Mouse (Mus musculus): ENCODE data around the gene Sec14l3.
"Not testable (repeated sequence)": the region's sequence is repeated elsewhere in the genome, so short reads cannot be mapped to it uniquely, and the experiment has no call there.

Gene Sec14l3

DNA sequence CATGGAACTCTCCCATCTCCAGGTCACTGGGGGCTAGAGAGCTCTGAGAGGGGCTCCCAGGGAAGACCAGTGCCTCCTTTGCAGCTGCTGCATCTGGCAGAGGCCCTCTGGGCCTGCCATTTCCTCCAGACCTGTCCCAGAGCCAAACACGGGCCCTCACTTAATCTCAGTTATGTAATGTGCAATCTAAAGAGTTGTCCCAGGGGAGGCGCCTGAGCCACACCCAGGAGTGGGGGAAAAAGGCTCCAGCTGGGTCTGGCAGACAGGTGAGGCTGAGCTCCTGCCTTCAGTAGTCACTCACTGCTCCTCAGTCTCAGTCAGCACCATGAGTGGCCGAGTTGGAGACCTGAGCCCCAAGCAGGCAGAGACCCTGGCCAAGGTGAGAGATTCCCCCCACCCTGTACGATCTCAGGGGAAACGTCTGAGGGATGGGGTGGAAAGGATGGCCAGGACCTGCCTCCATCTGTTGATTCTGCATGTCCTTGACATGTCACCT lies at the start of gene Sec14l3:
Gene Sec14l3 (plus strand): TSS at position 215 of the 496 bp plus-strand sequence.
- DNase-seq (ENCODE audit: low read depth, low spot score) = no peak

DNA sequence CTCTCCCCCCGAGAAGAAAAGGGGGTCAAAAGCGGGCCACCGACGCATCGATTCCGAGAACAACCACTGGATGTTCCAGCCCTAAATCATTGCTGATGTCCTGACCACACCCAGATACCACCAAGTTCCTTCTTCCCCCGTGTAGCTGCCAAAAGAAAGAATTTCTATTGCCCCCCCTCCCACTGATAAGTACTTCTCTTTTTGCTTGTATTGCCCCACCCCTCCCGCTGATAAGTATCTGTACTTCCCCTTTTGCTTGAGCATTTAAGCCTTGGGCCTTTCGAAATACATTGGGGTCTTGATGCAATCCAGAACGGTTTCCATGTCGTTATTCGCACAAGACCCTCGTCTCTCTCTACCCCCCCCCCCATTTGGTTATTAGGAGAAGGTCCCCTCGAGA lies 48.8 kb upstream of the Sec14l3 start:
- not testable (repeated sequence) for DNase-seq (ENCODE audit: low read depth, low spot score)

DNA sequence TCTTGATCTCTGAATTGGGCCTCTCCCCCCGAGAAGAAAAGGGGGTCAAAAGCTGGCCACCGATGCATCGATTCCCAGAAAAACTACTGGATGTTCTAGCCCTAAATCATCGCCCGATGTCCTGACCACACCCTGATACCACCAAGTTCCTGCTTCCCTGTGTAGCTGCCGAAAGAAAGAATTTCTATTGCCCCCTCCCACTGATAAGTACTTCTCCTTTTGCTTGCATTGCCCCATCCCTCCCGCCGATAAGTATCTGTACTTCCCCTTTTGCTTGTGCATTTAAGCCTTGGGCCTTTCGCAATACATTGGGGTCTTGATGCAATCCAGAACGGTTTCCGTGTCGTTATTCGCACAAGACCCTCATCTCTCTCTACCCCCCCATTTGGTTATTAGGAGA lies 42.5 kb upstream of the Sec14l3 start:
- not testable (repeated sequence) for DNase-seq (ENCODE audit: low read depth, low spot score)

DNA sequence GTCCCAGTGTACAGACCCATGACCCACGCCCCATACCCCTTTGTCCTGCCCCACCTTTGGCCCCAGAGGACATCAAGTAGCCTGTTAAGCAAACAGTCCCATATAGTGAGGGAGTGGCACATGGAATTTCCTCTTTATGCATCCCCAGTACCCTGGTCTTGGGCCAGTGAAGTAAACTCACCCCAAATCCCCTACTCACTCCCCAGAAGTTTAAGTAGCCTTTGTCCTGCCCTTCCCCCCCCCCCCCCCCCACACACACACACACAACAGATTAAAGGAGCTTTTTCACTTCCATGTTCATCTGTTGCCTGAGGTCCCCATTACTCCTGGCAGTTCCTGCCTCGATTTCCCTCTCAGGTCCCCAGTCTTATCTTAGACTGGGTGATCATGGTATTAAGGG lies 41.3 kb upstream of the Sec14l3 start:
- no peak for DNase-seq (ENCODE audit: low read depth, low spot score)

DNA sequence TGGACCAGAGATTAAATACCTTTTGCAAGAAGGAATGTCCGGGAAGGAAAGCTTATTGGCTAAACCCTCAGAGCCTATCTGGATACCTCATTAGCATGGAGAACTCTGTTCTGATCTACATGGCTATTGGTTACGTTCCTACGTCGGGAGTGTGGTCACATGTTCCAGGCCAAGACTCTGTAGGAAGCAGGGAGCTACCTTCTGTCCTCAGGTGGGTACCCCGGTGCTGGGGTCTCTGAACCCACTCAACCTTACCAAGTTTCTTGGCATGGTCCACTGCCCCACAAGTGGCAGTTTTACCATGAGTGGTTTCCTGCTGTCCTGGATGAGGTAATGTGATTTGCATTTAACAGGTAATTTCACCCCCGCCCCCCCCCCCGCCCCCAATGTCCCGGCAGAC lies 37.6 kb upstream of the Sec14l3 start:
- DNase-seq (ENCODE audit: low read depth, low spot score) = no peak

DNA sequence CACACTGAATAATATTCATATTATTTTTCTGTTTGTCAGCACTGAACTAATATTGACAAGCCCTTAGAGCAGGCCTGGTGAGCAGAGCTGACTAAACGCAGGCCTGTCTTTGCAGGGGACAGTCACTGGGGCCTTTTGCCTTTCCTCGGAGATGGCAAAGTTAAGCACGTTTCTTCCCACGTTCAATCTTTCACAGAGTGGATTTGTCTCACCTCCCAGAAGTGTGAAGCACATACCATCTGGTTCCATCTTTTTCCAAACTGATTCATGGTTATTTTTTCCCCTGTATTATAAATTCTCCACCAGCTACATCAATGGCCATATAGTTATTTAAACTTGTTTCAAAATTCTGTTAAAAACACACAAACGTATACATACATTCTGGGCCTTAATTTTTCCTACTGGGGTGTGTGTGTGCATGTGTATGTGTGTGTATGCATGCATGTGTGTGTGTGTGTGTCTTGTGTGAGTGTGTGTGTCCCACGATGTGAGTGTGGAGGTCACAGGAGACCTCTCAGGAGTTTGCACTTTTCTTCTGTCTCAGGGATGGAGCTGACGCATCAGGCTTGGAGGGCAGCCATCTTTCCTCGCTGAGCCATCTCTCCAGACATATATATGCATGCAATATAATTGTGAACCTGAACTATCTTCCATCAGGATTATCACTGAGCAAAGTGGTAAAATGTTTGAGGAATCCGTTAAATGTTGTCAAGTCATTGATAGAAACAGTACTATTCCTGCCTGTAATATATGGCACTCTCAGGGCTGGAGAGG lies 36.9 kb upstream of the Sec14l3 start:
- DNase-seq (ENCODE audit: low read depth, low spot score) = no peak

DNA sequence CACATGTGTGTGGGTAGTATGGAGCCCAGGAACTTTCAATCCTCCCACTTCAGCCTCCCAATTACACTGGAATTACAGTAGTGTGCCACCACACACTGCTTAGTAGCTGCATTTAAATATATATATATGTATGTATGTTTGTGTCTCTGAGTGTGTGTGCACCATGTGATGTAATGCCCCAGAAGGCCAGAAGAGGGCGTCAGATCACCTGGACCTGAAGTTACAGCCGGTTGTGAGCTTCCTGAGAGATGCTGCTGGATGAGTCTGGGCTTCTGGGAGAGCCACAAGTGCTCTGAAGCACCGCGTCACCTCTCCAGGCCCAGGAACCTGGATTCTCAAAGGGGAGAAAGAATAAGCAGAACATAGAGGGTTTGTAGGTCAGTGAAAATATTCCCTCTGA lies 35.3 kb upstream of the Sec14l3 start:
- no peak for DNase-seq (ENCODE audit: low read depth, low spot score)

DNA sequence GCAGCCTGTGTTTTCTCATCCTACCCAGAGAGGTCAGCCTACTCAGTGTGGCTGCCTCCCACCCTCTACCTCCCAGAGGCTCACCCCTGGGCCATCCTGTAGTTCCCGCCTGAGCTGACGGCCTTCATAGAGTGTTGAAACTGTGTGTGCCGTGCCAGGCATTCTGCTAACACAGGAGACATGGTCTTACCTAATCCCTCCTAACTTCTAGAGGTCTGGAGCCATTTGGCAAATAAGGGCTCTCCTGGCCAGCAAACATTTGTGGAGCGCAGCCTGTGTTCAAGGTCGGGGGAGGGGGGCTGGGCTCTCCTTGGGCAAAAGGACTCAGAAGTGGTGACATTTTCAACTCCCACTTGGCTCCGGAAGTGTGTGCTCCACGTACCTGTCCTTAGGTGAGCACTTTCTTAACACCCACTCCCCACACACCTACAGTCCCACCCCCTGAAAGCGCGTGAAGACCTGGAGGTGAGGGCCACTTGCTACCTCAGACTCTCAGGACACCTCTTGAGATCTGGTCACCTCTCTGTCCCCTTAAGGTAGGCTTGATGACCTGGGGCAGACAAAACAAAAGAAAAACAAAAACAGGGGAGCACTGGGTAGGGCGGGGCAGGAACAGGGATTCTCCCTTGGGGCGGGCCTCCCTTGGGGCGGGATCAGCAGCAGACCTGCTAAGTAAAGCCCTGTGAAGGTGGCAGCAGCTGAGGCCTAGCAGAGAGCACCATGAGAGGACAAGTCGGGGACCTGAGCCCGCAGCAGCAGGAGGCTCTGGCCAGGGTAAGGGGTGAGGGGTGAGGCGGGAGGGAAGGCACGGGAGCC lies 33.3 kb upstream of the Sec14l3 start, which contains the start of gene Sec14l4:
Gene Sec14l4 (plus strand): TSS at position 337 of the 816 bp plus-strand sequence.
- DNase-seq (ENCODE audit: low read depth, low spot score) = no peak

DNA sequence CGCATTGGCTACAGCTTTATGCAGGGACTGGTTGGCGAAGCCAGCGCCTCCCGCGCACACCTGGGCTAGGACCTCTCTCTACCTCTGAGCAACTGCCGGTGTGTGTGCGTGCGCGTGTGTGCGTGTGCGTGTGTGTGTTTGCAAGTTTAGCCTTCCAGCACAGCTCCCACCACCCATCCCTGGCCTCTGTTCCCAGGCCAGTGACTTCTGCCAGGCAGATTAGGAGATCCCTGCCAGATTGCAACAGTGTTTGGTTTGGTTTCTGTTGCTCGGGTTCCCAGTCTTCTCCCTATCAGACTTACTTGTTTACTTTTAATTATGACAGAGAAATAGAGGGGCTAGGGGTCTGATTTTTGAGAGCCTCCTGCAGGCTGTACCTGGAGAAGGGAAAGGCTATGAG lies 32.7 kb upstream of the Sec14l3 start:
- no peak for DNase-seq (ENCODE audit: low read depth, low spot score)

DNA sequence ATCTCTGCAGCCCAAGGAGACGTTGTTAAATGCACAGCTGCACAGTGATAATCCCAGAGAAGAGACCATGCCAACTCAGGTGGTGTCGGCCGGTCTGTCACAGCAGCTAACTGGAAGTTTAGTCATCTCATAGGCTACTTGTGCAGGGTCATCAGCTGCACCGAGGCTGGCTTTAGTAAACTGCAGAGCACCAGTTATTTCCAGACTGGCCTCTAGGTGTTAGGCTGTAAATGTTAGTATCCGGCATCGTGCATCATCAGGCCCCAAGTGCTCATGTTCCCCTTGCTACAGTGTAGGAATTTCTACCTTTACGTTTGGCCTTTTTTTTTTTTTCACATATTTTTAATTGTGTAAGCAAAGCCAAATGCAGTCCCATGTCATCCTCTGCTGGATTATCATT lies 31.2 kb upstream of the Sec14l3 start:
- no peak for DNase-seq (ENCODE audit: low read depth, low spot score)

DNA sequence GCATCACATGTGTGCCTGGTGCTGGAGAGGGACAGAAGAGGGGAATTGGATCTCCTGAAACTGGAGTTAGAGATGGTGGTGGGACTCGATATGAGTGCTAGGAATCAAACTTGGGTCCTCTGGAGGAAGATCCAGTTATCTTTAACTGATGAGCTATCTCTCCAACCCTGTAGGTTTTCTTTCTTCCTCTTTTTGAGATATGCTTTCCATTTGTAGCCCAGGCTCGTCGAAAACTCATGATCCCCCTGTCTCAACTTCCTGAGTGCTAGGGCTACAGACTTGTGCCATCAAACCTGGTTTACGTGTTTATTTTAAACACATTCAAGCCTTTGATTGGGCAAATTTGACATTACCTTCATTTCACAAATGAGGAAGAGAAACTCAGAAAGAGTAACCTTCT lies 30.5 kb upstream of the Sec14l3 start:
- no peak for DNase-seq (ENCODE audit: low read depth, low spot score)

DNA sequence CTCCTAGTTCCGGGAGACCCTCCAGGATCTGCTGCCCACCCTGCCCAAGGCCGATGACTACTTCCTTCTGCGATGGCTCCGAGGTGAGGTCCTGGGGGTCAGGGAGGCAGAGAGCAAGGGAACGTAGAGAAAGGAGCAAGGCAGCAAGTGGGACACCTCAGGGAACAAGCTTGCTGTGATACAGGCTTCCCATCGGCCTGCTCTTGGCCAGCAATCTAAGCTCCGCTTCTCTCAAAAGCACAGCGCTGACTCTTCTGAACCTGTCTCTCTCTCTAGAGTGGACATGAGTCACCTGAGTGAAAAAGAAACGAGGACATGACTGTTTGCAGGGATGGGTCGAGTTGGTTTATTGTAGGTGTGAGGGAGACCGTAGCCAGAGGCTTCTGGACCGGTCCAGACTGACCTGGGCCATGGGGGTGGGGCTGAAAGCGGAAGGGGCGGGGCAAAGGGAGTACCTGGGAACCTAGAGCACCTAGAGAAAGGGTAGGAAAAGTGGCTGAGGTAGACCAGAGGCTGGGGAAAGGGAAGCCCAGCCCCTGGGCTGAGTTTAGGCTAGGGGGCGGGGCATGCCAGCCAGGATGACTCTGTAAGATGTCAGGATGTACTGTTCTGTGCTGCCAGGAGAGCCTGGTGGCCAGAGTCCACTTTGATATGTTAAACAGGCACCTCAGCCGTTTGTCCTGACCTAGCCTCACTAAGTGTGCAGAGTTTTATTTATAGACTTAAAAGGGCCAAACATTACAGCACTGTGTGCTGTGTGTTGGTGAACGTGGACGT lies 29.3 kb upstream of the Sec14l3 start:
- no peak for DNase-seq (ENCODE audit: low read depth, low spot score)

DNA sequence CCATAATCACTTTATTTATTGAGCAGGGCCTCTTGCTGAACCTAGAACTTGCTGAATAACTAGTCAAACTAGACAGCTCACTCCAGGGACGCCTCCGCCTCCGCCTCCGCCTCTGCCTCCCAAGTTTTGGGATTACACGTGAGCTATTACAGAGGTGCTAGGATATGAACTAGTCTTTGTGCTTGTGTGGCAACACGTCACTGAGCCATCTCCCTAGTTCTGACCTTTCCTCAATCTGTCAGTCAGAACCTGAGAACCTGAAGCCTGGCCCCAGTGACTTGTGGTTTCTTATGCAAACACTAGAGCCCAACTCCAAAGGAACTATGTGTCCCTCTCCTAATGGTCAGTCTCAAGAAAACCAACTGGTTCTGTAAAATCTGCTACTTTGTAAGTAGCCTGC lies 28.7 kb upstream of the Sec14l3 start:
- no peak for DNase-seq (ENCODE audit: low read depth, low spot score)

DNA sequence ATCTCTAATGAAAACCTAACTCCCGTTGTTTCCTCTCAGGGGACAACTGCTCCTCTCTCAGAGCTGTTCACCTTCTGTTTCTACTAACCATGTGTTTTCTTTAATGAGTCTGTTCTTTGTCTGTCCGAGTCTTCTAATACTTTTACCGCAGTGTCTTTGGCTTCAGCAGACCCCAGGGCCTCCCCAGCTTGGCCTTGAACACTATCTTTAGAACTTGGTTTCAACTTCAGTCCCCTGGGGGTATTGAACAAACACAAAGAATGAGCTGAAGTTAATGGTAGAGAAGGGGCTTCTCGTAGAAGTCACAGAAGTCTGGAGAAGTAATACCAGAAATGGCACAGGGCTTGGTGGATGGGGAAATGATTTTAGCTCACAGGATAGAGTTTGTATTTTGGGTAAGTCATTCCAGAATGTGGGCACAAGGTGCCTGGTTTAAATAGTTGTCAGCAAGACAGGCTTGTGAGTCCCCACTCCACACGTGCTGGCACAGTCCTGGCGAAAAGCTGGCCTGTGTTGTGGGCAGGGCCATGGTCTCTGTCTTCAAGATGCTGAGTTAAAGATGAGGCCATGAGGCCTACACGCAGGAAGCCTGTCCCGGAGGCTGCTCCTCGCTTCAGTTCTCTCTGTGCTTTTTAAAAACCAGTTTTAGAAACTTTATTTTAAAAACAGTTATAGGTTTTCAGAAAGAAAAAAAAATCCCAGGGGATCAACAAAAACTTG lies 28.1 kb upstream of the Sec14l3 start:
- DNase-seq (ENCODE audit: low read depth, low spot score) = no peak

DNA sequence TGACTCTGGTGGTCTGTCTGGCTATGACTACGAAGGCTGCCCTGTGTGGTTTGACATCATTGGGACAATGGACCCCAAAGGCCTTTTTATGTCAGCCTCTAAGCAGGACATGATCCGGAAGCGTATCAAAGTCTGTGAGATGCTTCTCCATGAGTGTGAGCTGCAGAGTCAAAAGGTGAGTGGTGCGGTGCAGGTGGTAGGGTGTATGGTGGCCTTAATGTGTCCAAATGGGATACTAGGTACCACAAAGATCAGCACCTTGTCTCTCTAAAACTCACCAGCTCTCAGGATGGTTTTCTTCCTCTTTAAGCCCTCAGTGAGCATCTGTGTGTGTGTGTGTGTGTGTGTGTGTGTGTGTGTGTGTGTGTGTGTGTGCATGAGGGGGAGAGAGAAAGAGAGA lies 24.7 kb upstream of the Sec14l3 start:
- DNase-seq (ENCODE audit: low read depth, low spot score) = no peak

DNA sequence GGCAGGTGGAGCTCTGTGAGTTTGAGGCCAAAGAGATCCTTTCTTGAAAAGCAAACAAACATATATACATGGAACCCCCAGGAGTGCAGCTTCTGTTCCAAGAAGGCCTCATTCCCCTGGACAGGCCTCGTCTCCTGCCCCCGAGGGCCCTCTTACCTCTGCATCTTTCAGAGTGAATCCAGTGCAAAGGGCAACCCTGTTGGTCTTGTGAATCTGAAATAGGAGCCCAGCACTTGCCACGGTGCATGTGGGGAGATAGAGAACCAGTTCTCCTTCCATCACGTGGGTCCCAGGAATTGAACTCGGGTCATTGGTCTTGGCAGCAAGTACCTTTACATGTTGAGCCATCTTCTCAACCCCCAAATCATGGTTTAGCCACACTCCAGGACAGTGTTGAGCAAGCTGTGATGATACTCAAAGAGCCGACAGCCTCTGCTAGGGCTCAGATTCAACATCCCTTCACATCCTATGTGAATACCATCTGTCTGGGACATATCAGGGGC lies 23.5 kb upstream of the Sec14l3 start:
- DNase-seq (ENCODE audit: low read depth, low spot score) = no peak

DNA sequence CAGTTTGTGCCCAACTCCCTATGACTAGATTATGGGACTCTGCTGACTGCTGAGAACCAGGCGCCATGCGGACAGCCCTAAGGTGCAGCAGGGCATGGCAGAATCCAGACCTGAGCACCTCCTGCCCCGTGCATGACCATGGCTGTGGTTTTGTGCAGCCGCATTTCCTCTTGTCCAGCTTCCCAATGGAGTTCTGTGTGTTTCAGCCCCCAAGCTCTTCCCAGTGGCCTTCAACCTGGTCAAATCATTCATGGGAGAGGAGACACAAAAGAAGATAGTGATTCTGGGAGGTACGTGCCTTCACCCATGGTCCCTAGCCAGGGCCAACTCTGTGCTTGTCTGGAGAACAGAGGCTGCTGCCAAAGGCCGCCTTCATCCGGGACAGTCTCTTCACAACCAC lies 21.6 kb upstream of the Sec14l3 start:
- DNase-seq (ENCODE audit: low read depth, low spot score) = no peak

DNA sequence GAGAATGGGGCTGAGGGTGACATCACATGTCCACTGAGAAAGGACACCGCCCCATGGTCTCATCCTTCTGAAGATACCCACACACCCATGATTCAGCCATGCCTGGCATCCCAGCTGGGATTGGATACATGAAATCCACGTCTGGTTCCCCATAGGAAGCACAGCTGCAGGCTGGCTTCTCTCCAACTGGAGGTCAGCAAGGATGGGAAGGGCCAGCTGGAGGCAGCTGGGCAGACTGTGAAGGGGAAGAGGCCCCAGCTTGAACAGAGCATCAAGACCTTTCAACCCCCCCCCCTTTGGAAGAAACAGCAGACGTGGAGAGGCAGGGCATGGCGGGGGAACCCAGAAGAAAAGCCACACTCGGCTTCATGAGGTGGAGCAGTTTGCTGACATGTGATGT lies 18.1 kb upstream of the Sec14l3 start:
- DNase-seq (ENCODE audit: low read depth, low spot score) = no peak

DNA sequence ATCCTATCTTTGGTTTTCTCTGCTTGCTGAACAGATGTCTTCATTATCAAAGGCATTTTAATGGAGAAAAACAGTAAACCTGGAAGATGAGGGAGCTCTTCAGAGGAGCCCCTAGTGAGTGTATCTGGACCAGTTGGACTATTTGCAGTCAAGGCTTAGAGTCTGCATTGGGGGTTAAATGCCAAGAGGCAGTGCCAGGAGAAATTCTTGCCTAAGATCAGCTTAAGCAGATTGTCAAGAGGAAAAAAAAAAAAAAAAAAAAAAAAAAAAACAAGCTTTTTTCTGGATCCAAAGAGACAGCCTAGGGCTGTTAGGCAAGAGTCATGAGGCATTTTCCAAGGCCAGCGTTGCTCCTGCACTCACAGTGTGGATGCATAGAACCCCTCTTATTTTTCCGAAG lies 16.9 kb upstream of the Sec14l3 start:
- no peak for DNase-seq (ENCODE audit: low read depth, low spot score)

DNA sequence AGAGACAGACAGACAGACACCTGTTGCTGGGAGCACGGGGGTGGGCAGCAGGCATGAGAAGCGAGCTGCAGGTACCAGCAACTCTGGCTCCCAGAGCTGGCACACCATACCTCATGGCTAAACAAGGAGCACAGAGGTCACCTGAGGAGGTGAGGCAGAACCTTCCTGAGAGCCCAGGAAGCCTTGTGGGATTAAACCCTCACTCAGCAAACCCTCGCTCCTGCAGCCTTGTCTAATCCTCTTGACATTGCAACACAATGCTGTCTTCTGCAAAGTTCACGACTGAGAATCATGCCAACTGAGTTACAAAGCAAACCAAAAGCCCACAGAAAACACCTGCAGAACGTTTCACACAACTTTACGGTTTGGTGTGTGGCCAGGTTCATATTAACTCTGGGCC lies 16.2 kb upstream of the Sec14l3 start:
- no peak for DNase-seq (ENCODE audit: low read depth, low spot score)

DNA sequence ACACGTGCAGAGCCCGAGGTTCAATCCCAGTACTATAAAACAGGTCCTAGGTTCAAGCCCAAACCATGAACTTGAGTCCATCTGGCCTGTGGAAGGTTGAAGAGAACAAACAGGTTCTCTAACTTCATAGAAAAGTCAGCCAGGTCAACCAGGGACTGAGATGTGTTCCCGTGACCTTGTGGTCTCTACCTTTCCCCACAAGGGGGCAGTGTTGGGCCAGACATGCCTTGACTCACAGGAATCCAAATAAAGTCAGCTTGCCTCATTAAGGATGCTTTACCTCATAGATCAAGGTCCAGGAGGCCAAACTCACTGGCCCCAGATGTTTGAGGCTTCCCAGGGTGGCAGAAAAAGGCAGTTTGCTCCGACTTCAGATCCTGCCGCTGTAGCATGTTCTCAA lies 11.1 kb upstream of the Sec14l3 start:
- peak; percentile 40 for DNase-seq (ENCODE audit: low read depth, low spot score)

Measured in c-Kit-negative CD71-positive TER-119-positive erythroid progenitor cells, embryonic 14.5 days (primary cell).